Mouse (Mus musculus): ENCODE results near the gene Fcgbp. TPM values are rescaled to one million over a fixed set of nuclear protein-coding genes. Genes with fewer than 3 reads are reported as not detected.
"Not testable (repeated sequence)": the region's sequence is repeated elsewhere in the genome, so short reads cannot be mapped to it uniquely, and the experiment has no call there.

Gene Fcgbp
- polyA plus RNA-seq (2017; shearing (Covaris generic)) = not detected

DNA sequence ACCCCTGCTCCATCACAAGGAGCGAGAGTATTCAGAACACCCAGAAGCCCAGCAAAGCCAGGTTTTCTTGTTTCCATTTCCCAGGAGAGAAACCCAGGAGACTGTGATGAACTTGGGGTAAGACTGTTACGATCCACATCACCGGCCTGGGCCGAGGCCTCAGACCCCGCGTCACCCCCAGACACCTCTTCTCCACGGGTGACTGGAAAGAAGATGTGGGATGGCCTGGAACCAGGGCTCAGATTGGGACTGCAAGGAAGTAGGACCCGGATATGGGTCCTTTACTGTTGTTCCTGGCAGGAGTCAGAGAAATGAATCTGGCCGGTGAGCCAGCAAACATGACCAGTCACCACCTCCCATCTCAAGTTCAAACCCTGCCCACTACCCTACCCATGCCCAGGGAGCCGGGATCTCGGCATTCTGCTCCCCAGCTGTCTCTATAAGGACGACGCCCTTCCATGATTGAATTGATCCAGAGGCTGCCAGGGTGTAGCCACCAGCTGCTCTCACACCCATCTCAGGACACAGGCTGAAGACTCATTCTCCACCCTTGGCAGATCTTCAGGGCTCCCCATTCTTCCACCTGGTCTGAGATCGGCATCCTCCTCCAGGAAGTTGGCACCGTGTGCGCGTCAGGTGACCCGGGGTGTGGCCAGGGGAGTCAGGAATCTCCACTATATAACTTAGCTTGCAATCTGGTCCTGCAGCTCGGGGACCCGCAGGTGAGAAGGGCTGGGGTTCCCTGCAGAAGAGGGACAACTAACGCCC lies at the start of gene Fcgbp:
TSS of gene Fcgbp (plus strand) at position 706 of the 768 bp plus-strand sequence.
- ATAC-seq = no peak

DNA sequence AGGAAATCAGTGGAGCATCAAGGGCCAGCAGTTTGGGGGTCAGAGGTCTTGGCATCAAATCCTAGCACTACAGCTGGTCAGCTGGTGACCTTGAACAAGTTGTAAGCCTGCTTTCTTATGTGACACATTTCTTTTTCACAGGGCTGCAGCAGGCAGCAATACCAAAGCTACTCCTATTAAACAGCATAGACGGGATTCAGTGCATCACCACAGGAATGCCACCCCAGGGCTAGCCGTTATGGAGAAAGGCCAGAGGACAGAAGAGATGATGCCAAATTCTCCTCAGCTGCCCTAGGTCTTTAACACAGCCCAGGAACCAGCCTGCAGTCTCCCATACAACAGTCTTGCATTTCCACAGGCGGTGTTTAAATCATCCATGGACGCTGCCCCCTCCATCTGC lies 26.5 kb upstream of the Fcgbp start:
- ATAC-seq = no peak

DNA sequence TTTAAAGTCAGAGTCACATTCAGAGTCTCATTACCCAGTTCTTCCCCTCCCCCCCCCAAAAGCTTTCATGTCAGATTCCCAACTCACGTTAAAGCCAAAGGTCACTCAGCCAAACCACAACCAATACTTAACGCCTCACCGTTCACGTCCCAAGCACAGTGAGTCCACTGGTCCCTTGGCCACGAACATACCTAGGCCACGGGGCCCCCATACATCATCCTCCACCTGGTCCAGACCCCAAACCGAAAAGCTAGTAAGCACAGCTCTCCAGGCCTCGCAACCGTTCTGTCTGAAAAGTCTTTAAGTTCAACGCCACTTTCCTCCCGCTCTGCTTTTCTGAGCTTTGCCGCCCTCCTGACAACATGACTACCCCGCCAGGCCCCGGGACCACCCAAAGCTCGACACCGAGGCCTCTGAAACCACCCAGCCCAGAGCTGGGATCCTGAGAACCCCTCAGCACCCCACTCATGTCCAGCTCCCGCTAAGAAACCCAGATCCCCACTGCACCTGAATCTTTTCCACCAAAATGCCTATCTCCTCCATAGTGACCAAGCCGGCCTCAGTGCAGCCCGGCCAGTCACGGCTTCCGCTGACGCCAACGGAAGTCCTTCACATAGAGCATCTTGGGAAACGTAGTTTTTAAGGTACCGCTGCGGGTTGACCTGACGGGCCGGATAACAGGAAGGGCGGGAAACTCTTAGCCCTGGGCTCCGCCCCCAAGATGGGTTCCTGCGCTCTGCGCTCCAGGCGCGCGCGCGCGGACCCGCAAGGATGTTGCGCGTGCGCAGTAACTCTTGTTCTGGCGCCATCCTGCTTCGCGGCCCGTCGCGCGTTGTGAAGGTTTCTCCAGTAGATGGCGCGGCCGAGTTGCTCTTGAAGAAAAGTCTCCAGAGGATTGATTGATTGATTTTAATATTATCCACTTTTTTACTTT lies 21.3 kb upstream of the Fcgbp start, which contains the start of gene Psmc4:
TSS of gene Psmc4 (minus strand) at position 626 of the 934 bp plus-strand sequence.
- peak; percentile 100 for ATAC-seq

DNA sequence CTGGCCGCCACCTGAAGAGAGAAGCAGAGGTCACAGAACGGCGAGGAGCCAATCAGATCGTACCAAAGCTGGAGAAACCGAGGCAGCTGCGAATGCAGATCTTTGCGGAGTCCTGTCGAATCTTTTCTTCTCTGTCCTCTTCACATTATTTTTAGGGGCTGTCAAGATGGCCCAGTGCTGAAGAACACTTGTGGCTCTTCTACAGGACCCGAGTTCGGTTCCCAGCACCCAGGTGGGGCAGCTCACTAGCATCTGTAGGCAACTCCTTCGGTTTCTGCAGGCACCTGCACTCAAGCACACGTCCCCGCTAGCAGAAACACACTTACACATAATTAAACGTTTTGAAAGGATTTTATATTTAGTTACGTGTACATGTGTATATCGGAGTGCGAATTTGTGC lies 20.5 kb upstream of the Fcgbp start:
- no peak for ATAC-seq

DNA sequence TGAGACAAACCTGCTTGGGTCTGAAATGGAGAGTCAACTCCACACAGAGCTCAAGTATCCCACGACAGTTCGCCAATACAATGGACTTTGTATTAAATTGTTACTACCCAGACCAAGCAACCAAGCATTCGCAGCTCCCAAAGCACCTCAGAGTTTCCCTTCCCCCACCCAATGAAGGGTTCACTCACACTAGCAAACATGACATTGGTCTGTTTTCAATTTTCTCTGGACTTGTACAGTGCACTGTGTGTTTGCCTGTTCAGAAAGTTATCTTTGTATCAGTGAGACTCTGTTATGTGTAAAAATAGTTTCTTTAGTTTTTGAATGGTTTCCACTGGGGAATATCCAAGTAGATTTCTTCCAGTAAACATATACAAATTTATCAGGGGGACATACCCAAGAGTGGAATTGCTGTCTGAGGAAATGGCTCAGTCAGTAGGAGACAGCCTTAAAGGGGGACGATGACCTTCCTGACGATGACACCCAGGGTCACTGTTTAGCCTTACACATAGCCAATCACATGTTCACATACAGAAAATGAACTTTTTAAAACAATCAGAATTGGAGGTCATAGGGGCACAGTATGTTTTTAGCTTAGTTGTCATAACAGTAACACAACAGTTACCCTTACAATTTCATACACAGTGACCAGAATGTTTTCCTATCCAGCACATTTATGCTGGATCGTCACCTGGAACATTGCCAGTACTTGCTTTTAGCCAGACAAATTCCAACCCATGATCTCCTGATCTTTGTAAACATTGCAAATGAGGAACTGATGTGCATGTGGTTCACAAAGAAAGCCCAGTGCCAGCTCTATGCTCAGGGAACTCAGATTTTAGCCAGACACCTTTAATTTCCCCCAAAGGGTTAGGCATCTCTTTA lies 17.7 kb upstream of the Fcgbp start:
- ATAC-seq = no peak

DNA sequence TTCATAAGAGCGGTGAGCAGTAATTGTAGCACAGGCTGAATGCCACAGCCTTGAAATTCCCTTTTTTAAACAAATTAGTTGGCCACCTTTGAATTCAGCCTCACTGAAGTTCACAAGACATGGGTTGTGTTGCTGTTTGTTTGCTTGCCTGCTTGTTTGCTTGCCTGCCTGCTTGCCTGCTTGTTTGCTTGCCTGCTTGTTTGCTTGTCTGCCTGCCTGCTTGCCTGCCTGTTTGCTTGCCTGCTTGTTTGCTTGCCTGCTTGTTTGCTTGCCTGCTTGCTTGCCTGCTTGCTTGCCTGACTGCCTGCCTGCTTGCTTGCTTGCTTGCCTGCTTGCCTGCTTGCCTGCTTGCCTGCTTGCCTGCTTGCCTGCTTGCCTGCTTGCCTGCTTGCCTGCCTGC lies 11.1 kb upstream of the Fcgbp start:
- no peak for ATAC-seq

DNA sequence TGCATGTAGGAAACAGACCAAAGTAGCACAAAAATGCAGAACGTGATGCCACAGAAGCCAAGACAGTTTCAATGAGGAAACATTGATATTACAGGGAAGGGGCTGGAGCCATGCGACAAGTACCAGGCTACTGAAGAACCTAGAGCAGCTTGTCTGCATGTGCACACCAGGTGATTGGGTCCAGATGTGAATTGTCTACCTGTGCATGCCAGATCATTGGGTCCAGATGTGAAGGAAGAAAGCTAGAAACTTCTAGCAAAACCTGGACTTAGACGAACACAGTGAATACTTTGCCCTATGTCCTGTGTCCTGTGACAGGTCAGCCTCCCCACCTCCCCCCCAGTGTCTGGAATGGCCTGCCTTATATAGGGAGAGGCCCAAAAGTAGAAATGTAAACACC lies 2.4 kb upstream of the Fcgbp start:
- no peak for ATAC-seq

DNA sequence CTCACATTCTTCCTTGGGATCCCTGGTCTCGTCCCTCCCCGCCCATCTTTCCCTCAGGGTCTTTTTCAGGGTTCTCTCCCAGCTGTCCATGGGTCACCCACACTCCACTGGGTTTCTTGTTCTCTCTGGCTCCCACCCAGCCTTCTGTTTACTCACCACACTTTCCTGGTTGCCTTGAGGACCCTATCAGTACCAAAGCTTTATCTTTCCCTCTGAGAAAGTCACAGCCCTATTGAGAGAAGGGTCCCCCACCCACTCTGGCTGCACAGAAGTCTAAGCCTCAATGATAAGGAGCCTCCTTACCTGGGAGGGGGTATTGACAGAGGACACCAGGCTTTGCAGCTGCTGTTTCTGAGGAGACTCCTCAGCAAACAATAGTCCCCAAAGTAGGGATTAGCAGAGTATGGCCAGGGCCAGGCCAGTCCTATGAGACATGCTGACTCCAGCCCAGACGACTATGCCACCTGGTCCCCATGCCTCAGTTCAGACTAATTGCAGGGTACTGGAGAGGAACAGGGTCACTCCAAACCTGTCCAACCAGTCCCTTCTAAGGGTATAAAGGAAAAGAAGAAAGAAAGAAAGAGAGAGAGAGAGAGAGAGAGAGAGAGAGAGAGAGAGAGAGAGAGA lies 1.4 kb upstream of the Fcgbp start:
- ATAC-seq = no peak

DNA sequence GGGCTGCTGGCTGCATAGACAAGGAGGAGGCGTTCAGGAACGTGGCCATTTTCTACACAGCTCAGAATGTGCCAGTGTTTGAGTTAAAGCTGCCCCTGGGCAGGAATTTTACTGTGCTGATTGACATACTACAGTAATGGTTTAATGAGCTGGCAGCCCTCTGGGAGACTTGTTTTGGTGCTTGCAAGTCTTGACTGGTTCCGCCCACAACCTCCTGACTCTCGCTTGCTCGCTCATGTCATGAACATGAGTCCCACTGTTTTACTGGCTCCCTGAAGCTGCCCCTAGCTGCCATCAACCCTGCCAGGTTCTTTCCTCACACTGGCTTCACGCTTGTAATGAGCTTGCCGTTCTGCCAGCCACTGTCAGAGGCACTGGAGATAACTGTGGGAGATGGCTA lies 13.2 kb downstream of the Fcgbp start:
- ATAC-seq = no peak

DNA sequence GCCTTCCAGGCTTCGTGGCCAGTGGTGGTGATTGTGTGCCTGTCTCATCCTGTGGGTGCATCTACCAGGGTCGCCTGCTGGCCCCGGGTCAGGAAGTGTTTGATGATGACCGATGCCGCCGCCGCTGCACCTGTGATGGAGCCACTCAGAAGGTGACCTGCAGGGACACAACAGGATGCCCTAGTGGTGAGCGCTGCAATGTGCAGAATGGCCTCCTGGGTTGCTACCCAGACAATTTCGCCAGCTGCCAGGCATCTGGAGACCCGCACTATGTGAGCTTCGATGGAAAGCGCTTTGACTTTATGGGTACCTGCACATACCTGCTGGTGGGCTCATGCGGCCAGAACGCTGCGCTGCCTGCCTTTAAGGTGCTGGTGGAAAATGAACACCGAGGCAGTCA lies 15.2 kb downstream of the Fcgbp start:
- no peak for ATAC-seq

DNA sequence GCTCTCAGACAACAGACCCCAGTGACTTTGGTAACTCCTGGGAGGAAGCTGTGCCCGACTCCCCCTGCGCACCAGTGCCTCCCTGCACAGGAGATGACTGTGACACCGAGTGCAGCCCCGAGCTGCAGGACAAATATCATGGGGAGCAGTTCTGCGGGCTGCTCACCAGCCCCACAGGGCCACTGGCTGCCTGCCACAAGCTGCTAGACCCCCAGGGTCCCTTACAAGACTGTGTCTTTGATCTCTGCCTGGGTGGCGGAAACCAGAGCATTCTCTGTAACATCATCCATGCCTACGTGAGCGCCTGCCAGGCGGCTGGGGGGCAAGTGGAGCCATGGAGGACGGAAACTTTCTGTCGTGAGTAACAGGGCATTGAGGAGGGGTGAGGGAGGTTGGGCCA lies 22.5 kb downstream of the Fcgbp start:
- no peak for ATAC-seq

DNA sequence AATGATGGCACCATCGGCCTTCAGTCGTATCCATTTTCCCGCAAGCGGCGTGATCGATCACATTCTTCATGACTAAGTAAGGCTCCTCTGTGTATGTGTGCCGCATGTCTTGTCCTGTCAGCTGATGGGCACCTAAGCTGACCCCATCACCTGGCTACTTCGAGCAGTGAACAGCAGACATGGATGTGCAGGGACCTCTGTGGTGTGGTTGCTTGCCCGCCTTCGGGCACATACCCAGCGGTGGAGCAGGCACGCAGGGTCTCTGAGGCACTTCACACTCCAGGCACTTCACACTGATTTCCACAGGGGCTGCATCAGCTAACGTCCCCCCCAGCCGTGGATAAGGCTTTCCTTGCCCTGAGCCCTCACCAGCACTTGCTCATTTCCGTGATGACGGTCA lies 28.1 kb downstream of the Fcgbp start:
- no peak for ATAC-seq

DNA sequence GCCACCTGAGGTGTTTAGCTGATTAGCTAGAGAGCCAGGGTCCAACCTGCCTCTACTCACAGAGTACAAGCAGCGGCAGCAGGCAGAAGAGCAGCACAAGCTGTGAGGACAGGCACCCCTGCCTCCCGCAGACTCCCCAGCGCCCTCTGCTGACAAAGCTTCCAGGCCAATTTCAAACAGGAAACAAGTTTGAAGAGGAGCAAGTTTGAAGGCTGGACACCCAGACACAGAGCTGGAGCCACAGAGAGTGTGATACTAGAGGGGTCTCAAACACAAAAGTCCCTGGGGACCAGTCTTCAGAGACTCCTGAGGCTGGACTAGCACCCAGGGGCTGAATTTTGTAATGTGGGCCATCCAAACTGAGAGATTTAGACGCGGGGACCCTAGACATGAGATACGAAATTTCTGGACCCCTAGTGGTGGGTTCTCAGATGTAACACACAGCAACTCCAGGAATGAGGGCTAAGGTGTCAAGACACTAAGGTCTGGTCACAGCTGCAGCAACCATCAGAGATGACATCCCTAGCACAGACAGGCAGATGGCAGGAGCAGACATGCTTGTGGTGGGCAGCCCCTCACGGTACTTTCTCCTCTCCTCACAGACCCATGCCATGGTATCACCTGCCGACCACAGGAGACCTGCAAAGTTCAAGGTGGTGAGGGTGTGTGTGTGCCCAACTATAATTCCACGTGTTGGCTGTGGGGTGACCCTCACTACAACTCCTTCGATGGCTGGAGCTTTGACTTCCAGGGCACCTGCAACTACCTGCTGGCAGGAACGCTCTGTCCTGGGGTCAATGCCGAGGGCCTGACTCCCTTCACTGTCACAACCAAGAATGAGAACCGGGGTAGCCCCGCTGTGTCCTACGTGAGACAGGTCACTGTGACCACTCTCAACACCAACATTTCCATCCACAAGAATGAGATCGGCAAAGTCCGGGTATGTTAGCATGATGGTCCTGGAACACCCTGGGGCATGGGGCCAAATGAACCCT lies 29.9 kb downstream of the Fcgbp start:
- no peak for ATAC-seq

DNA sequence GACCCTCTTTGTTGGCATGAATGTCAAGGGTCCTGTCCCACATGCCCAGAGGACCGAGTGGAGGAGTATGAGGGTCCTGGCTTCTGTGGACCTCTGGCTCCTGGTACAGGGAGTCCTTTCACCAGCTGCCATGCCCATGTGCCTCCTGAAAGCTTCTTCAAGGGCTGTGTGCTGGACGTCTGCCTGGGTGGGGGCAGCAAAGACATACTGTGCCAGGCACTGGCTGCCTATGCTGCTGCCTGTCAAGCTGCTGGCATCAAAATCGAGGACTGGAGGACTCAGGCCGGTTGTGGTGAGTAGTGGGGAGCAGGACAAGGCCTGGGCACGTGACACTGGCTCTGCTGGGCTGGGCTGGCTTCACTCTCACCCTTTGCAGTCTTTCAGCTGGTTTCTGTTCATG lies 31.9 kb downstream of the Fcgbp start:
- not testable (repeated sequence) for ATAC-seq

DNA sequence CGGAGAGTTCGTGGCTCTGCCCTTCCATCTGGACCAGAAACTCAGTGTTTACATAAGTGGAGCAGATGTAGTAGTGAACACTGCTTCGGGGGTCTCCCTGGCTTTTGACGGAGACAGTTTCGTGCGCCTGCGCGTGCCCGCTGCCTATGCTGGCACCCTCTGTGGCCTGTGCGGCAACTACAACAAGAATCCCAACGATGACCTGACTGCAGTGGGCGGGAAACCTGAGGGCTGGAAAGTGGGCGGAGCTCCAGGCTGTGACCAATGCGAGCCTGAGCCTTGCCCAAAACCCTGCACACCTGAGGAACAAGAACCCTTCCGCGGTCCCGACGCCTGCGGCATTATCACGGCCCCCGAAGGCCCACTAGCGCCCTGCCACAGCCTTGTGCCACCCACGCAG lies 33.6 kb downstream of the Fcgbp start:
- no peak for ATAC-seq

DNA sequence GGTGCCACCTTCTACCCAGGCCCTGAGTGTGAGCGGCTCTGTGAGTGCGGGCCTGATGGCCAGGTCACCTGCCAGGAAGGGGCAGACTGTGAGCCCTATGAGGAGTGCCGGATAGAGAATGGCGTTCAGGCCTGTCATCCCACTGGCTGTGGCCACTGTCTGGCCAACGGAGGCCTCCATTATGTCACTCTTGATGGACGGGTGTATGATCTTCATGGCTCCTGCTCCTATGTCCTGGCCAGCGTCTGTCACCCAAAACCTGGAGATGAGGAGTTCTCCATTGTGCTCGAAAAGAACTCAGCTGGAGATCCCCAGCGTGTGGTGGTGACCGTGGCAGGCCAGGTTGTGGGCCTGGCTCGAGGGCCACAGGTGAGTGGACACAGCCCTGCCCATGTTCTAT lies 35.2 kb downstream of the Fcgbp start:
- no peak for ATAC-seq

DNA sequence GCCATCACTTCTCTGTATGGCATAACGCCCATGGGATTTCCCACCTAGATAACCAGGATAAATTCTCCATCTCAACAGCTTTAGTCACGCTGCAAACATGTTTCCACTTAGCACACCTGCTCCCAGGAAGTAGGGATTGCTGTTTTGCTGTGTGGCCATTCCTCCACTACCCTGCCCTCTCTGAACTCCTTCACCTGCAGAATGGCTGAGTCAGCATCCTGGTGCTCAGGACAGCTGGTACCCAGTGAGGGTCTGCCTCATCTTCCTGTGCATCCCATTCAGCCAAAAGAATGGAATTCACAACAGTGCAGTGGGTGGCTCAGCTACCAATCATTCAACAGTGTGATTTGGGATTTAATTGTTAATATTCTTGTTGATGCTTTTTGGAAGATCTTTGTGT lies 43.6 kb downstream of the Fcgbp start:
- no peak for ATAC-seq

DNA sequence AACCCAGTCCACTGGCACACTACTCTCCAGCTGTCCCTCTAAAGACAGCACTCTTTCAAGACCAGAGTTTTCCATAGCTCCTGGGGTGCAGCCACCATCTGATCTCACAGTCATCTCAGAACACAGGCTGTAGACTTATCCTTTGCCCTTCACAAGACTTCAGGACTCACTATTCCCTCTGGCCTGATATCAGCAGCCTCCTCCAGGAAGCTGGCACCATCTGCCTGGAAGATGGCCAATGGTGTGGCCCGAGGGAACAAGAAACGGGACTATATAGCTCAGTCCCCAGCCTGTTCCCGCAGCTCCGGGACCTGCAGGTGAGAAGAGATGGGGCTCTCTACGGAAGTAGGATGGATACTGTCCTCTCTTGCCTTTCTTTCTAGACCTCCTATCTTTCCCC lies 58.1 kb downstream of the Fcgbp start, which contains the start of gene 9530053A07Rik:
TSS of gene 9530053A07Rik (plus strand) at position 301 of the 400 bp plus-strand sequence.
- no peak for ATAC-seq

DNA sequence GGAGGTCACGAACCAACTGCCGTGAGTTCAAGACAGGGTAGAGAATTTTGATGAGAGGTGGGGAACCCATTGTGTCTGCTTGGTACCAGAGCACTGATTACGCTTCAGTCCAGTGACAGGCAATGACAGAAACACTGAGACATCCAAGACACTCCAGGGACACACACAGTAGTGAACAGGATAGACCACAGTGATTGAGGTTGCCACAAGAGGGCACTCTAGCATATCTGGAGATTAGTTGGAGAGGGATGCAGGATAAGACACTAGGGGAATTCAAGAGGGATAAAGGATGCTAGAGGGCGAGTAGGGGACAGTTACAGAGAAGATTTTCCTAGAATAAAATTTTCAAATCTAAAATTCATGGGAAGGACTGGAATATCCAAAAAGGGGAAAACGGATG lies 66.6 kb downstream of the Fcgbp start:
- ATAC-seq = no peak

DNA sequence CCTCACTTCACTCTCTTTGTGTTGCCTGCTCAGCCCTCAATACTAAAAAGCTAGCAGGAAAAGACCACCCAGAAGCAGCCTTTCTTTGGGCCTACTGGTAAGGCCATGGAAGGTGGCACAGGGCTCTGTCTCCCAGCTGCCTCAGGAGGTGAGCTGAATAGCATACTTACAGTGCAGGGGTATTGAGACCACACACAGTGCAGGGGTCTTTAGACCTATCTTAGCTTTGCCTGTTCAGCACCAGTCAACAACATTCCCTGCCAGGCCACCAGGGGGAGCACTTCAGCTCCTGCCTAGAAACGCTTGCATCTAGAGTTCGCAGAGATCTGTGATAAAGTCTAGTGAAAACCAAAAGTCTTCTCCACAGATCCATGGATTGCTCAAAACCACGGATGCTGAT lies 77.2 kb downstream of the Fcgbp start:
- peak; percentile 65 for ATAC-seq

DNA sequence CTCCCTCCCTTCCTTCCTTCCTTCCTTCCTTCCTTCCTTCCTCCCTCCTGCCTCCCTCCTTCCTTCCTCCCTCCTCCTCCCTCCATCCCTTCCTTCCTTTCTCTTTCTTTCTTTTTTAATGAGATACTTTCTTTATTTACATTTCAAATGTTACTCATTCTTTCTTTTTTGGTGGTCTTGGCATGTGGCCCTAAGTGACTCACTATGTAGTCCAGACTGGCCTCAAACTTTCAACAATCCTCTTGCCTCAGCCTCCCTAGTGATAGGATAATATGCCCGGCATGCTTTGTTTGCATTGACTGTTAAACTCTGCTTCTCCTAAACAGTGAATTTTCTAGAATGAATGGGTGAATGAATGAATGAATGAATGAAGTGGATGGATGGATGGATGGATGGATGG lies 78.8 kb downstream of the Fcgbp start:
- no peak for ATAC-seq

Data from inflammation-experienced regulatory T-cells, adult 6 months (primary cell).